Mouse (Mus musculus) ES-E14 (cell line): Measurements from ENCODE around the gene Atf7ip.

Experiments
- CHD2 ChIP-seq: IDR thresholded peaks from 2 replicates; pipeline ENCODE4 v1.6.1; 2014; ENCODE audit warnings: mild to moderate bottlenecking, low read depth, low read length, inconsistent platforms
- HCFC1 ChIP-seq: IDR thresholded peaks from 2 replicates; pipeline ENCODE4 v1.6.1; 2012; ENCODE audit warnings: low read length, inconsistent platforms, borderline replicate concordance; ENCODE audit not compliant: insufficient read depth
- MAFK ChIP-seq: IDR thresholded peaks from 2 replicates; pipeline ENCODE4 v1.6.1; 2014; ENCODE audit warnings: mild to moderate bottlenecking, low read depth, low read length, inconsistent platforms; ENCODE audit not compliant: insufficient read depth
- ZC3H11A ChIP-seq: IDR thresholded peaks from 2 replicates; pipeline ENCODE4 v1.6.1; 2012; ENCODE audit warnings: low read depth, mild to moderate bottlenecking, inconsistent platforms, low read length, borderline replicate concordance
- ZNF384 ChIP-seq: IDR thresholded peaks from 2 replicates; pipeline ENCODE4 v1.6.1; 2012; ENCODE audit warnings: low read depth, low read length, inconsistent platforms

- TF ChIP-seq MAFK, result no peak
- TF ChIP-seq ZNF384, result no peak
- TF ChIP-seq CHD2, result peak; percentile 64; the same call in 1 of the 2 replicates
- peak; percentile 93 for TF ChIP-seq ZC3H11A
- peak; percentile 76 for TF ChIP-seq HCFC1
Observed at GRCm38 (mm10) chr6:136532535-136533291, 26.7 kb downstream of the Atf7ip start.
